Mouse (Mus musculus) CH12.LX (cell line): ENCODE measurements at regions not wholly inside any gene's neighbourhood (a gene's known extent, or its start where the extent isn't known, plus 50 kb on each side); places are given as distances from the start of the nearest gene placed in this dataset.

Experiments used
- CTCF ChIP-seq, 2 experiments: IDR thresholded peaks in 1 of 2; conservative IDR thresholded peaks in 1 of 2; 2 replicates each; pipeline ENCODE4 v1.5.1; 2011 to 2012; ENCODE audit warnings: low read depth in 2 of 2, low read length in 2 of 2, improper control_type of control experiment in 1 of 2, inconsistent platforms in 1 of 2, mild to moderate bottlenecking in 1 of 2, moderate library complexity in 1 of 2
- E2F4 ChIP-seq: IDR thresholded peaks from 2 replicates; pipeline ENCODE4 v1.6.1; 2011; ENCODE audit warnings: low read depth, low read length, improper control_type of control experiment; ENCODE audit not compliant: insufficient replicate concordance
- ELF1 ChIP-seq: IDR thresholded peaks from 2 replicates; pipeline ENCODE4 v1.6.1; 2014; ENCODE audit warnings: low read depth, mild to moderate bottlenecking, inconsistent platforms, low read length, improper control_type of control experiment
- POLR2A ChIP-seq: IDR thresholded peaks from 2 replicates; pipeline ENCODE4 v1.6.1; 2011; ENCODE audit warnings: low read depth, mild to moderate bottlenecking, improper control_type of control experiment, low read length
- RAD21 ChIP-seq: IDR thresholded peaks from 2 replicates; pipeline ENCODE4 v1.6.1; 2011; ENCODE audit warnings: low read depth, mild to moderate bottlenecking, low read length, improper control_type of control experiment, moderate library complexity
- TBP ChIP-seq: conservative IDR thresholded peaks from 2 replicates; pipeline ENCODE4 v1.6.1; 2011; ENCODE audit warnings: low read depth, low read length, improper control_type of control experiment
- USF1 ChIP-seq: IDR thresholded peaks from 2 replicates; pipeline ENCODE4 v1.6.1; 2014; ENCODE audit warnings: low read depth, mild to moderate bottlenecking, inconsistent platforms, low read length, improper control_type of control experiment
- ZNF384 ChIP-seq: IDR thresholded peaks from 2 replicates; pipeline ENCODE4 v1.6.1; 2012; ENCODE audit warnings: low read depth, low read length, improper control_type of control experiment, inconsistent platforms

- TF ChIP-seq CTCF (conservative IDR thresholded peaks at IDR 0.05 in 1 of 2, IDR thresholded peaks at IDR 0.05 in 1 of 2; ENCODE audit: low read depth in 2 of 2, low read length in 2 of 2) (no peak), E2F4 (no peak), POLR2A (no peak), ZNF384 (no peak), TBP (no peak), RAD21 (no peak), ELF1 (no peak), USF1 (no peak)
These were observed 344.6 kb upstream of the Acvr2a start for GRCm38 (mm10) chr2:48469357-48469756.
